Mouse (Mus musculus): ENCODE data around the gene Map2k1.

Map2k1 gene

GRCm38 (mm10) chr9:64139879-64140278, 113.6 kb downstream of the Map2k1 start:
- no peak for DNase-seq (ENCODE audit: low spot score)

GRCm38 (mm10) chr9:64138896-64139295, 114.5 kb downstream of the Map2k1 start:
- peak; percentile 23 for DNase-seq (ENCODE audit: low spot score)
